Mouse (Mus musculus): ENCODE results near the gene Pald1. TPM values are rescaled to one million over a fixed set of nuclear protein-coding genes. Genes with fewer than 3 reads are reported as not detected.

The Pald1 gene
- polyA plus RNA-seq (2015; fragmentation: Nextera tagmentation; extraction: Ambion mirVana): 9.8 and 10.3 TPM in 2 replicates

GRCm38 (mm10) chr10:61383021-61383714 is at the start of gene Pald1:
Pald1 (minus strand) TSS chr10:61383530.

GRCm38 (mm10) chr10:61417672-61418071 is 34.3 kb upstream of the Pald1 start, which contains the start of gene Nodal:
Nodal (plus strand) TSS chr10:61417972.

DNA sequence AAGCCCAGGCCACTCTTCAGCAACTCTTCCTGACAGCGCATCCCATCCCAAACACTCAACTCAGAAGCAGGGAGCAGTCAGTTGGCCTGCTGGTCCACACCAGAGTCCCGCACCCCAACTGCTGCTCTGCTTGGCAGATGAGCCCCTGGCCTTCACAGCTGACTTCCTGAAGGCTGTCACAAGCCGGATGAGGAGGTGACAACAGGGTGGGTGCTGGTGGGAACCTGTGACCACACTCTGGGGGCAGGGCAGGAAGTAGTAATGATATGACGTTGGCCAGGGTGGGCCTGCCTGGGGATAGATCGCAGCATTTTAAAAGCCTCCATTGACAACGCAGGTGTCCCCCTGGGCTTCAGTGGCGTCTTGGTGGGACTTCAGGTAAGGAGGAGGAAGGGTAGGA is 85.9 kb downstream of the Pald1 start, which contains the start of gene Prf1:
Prf1 (plus strand) TSS at position 357 of the 400 bp plus-strand sequence.

DNA sequence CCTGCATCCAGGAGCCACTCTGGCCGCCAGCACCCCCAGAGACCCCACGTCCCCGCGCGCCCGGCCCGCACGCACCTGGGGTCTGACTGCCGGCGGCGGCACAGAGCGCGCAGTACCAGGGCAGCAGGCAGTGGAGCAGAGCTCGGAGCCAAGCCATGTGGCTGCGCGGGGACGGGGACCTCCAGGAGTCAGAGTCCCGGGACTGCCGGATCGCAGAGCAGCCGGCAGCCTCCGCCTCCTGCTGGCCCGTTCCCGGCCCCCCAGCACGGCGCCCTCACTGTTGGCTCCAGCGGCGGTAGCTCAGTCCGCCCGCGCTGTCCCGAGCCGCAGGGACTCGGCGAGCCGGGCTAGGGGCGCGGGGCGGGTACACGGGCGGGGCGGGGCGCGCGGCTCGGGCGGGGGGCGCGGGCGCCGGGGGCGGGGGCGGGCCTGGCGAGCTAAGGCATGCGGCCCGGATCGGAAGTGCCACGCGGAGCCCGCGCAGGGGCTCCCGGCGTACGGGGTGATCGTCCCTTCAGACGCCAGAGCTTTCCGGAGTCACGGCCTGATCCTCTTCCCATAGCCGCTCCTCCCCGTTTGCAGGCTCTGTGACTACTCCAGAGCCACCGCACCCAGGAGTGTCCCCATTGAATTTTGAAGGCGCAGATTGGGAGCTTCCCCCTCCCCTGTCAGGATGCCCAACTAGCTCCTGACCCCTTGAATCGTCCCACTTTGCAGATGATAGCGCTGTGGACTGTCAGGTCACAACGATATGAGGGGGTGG is 110.1 kb downstream of the Pald1 start, which contains the start of gene Adamts14:
Adamts14 (minus strand) TSS at position 358 of the 763 bp plus-strand sequence.

Other genes starting within 250 kb of the Pald1 start
- 14.3 and 19.4 TPM in 2 replicates for gene Sgpl1, start 235.8 kb downstream of the Pald1 start, polyA plus RNA-seq (2015; fragmentation: Nextera tagmentation; extraction: Ambion mirVana)
- gene Tbata, start 211.6 kb downstream of the Pald1 start, polyA plus RNA-seq (2015; fragmentation: Nextera tagmentation; extraction: Ambion mirVana): 0.18 and 0.24 TPM in 2 replicates
- gene Adamts14, start 110.1 kb downstream of the Pald1 start, polyA plus RNA-seq (2015; fragmentation: Nextera tagmentation; extraction: Ambion mirVana): 3.9 and 4.3 TPM in 2 replicates
- not detected in 2 replicates for gene Prf1, start 85.7 kb downstream of the Pald1 start, polyA plus RNA-seq (2015; fragmentation: Nextera tagmentation; extraction: Ambion mirVana)
- gene Nodal, start 34.4 kb upstream of the Pald1 start, polyA plus RNA-seq (2015; fragmentation: Nextera tagmentation; extraction: Ambion mirVana): 0.19 and 0.22 TPM in 2 replicates
- gene Eif4ebp2, start 69.1 kb upstream of the Pald1 start, polyA plus RNA-seq (2015; fragmentation: Nextera tagmentation; extraction: Ambion mirVana): 55.4 and 57.3 TPM in 2 replicates
- gene Lrrc20, start 92.3 kb upstream of the Pald1 start, polyA plus RNA-seq (2015; fragmentation: Nextera tagmentation; extraction: Ambion mirVana): 18.7 and 19.1 TPM in 2 replicates
- 0.04 and 0.10 TPM in 2 replicates for gene Npffr1, start 212.0 kb upstream of the Pald1 start, polyA plus RNA-seq (2015; fragmentation: Nextera tagmentation; extraction: Ambion mirVana)